Mouse (Mus musculus) kidney, postnatal 4 days (tissue): Measurements from ENCODE around the gene Frmpd3.

Experiments
- DNase-seq, 2 experiments: peaks; one replicate each; pipeline ENCODE4 v3.0.0; 2021; ENCODE audit warnings: mixed read lengths in 2 of 2

Frmpd3 gene

GRCm38 (mm10) chrX:140456751-140457491 is 114.9 kb downstream of the Frmpd3 start:
- peak in 1 of 2 experiments; percentile 14 for DNase-seq

GRCm38 (mm10) chrX:140457502-140457901 is 115.4 kb downstream of the Frmpd3 start:
- DNase-seq = no peak

- DNase-seq = no peak
These were observed 136.2 kb downstream of the Frmpd3 start for GRCm38 (mm10) chrX:140478231-140478630.

- DNase-seq = peak; percentile 43 to 55
These were observed 137.1 kb downstream of the Frmpd3 start for GRCm38 (mm10) chrX:140479171-140479570.
